Mouse (Mus musculus) cerebral cortex, adult 2 months (tissue): Measurements from ENCODE around the gene Gm45837.

Source experiments
- WGBS: fragments of 180-500 bp; shearing (Covaris S2); methylation state at CpG from one replicate; pipeline ENCODE4 v1.1.7; 2018; 5-methylcytosine and 5-hydroxymethylcytosine counted together

The Gm45837 gene

GRCm38 (mm10) chr7:101393015-101393414, 17.7 kb upstream of the Gm45837 start:
- WGBS: 79% methylated on average over 4 of the region's 4 CpGs

- WGBS: 60% methylated on average over 8 of the region's 8 CpGs
Measured at GRCm38 (mm10) chr7:101393694-101394504, 16.8 kb upstream of the Gm45837 start.

GRCm38 (mm10) chr7:101394569-101394968, 16.1 kb upstream of the Gm45837 start:
- WGBS: 86% methylated on average over 3 of the region's 3 CpGs

GRCm38 (mm10) chr7:101395471-101395870, 15.2 kb upstream of the Gm45837 start:
- 84% methylated on average over 2 of the region's 2 CpGs for WGBS

- 79% methylated on average over 4 of the region's 4 CpGs for WGBS
Measured at GRCm38 (mm10) chr7:101397175-101397574, 13.5 kb upstream of the Gm45837 start.

- 85% methylated on average over 7 of the region's 7 CpGs for WGBS
Measured at GRCm38 (mm10) chr7:101401510-101401909, 9.2 kb upstream of the Gm45837 start.

GRCm38 (mm10) chr7:101403831-101404230, 6.9 kb upstream of the Gm45837 start:
- WGBS: 94% methylated on average over 5 of the region's 5 CpGs

GRCm38 (mm10) chr7:101414209-101414608, 3.5 kb downstream of the Gm45837 start:
- WGBS: 44% methylated on average over 4 of the region's 4 CpGs

GRCm38 (mm10) chr7:101414661-101415511, 4.2 kb downstream of the Gm45837 start:
- WGBS: 37% methylated on average over 7 of the region's 7 CpGs

- 32% methylated on average over 8 of the region's 8 CpGs for WGBS
Measured at GRCm38 (mm10) chr7:101415512-101416100, 4.9 kb downstream of the Gm45837 start.

GRCm38 (mm10) chr7:101416391-101416790, 5.7 kb downstream of the Gm45837 start:
- WGBS: 58% methylated on average over 5 of the region's 5 CpGs

GRCm38 (mm10) chr7:101419013-101419770, 8.5 kb downstream of the Gm45837 start:
- WGBS: 10% methylated on average over 27 of the region's 27 CpGs

- 9% methylated on average over 6 of the region's 6 CpGs for WGBS
Measured at GRCm38 (mm10) chr7:101421529-101421928, 10.8 kb downstream of the Gm45837 start, which contains the start of gene Pde2a. TSS of gene Pde2a (plus strand) at chr7:101421691.

GRCm38 (mm10) chr7:101422069-101422468, 11.4 kb downstream of the Gm45837 start:
- WGBS: 13% methylated on average over 3 of the region's 3 CpGs

- whole genome bisulfite sequencing: 60% methylated on average over 8 of the region's 8 CpGs
Measured at GRCm38 (mm10) chr7:101422646-101423045, 12.0 kb downstream of the Gm45837 start.

- WGBS: 31% methylated on average over 6 of the region's 6 CpGs
Measured at GRCm38 (mm10) chr7:101423970-101424369, 13.3 kb downstream of the Gm45837 start.

GRCm38 (mm10) chr7:101426692-101427091, 16.0 kb downstream of the Gm45837 start:
- WGBS: 41% methylated on average over 8 of the region's 8 CpGs

GRCm38 (mm10) chr7:101427736-101428135, 17.1 kb downstream of the Gm45837 start:
- 12% methylated on average over 2 of the region's 2 CpGs for WGBS

GRCm38 (mm10) chr7:101435038-101435437, 24.4 kb downstream of the Gm45837 start:
- WGBS: 62% methylated on average over 6 of the region's 6 CpGs

GRCm38 (mm10) chr7:101437876-101438275, 27.2 kb downstream of the Gm45837 start:
- WGBS: 34% methylated on average over 1 of the region's 1 CpGs

GRCm38 (mm10) chr7:101443093-101443492, 32.4 kb downstream of the Gm45837 start:
- WGBS: 68% methylated on average over 10 of the region's 10 CpGs
